Mouse (Mus musculus) cortical plate, adult 2 months (tissue): ENCODE data around the gene Galnt17.

Source experiments
- CTCF ChIP-seq: fragments of 200-500 bp; IDR thresholded peaks from 2 replicates; pipeline ENCODE4 v1.5.1; 2011; ENCODE audit warnings: mild to moderate bottlenecking, control low read depth, low read length; ENCODE audit not compliant: insufficient read depth; ENCODE audit errors: extremely low read depth
- POLR2A ChIP-seq: fragments of 200-500 bp; IDR thresholded peaks from 2 replicates; pipeline ENCODE4 v1.6.1; 2011; ENCODE audit warnings: mild to moderate bottlenecking, low read length, control low read depth; ENCODE audit not compliant: insufficient read depth; ENCODE audit errors: extremely low read depth

DNA sequence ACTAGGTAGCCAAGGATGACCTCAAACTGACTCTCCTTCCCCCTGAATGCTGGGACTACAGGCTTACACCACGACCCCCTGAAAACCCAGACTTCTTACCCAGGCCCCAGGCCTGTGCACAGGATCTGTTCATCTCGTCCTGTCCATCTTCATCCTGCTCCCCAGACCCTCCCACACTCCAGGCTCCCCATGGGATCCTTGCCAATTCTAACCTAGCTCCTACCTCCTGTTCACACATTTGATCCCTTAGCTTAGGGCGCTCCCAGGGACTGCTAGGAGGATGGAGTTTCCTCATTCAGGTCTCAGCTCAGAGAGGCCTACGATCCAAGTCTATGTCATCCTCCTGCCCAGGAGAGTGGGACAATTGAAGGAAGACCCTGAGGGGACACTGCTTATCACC is 292.2 kb downstream of the Galnt17 start:
- TF ChIP-seq POLR2A (no peak), CTCF (no peak)
